Mouse (Mus musculus) brain, embryonic 14.5 days (tissue): ENCODE measurements around the gene Ptbp3.

Experiments
- CTCF ChIP-seq: fragments of 200-500 bp; IDR thresholded peaks from 2 replicates; pipeline ENCODE4 v1.5.1; 2012; ENCODE audit warnings: inconsistent platforms, mild to moderate bottlenecking, moderate library complexity, borderline replicate concordance; ENCODE audit not compliant: insufficient read depth, insufficient read length; ENCODE audit errors: extremely low read depth
- POLR2A ChIP-seq: fragments of 200-500 bp; IDR thresholded peaks from 2 replicates; pipeline ENCODE4 v1.6.1; 2012; ENCODE audit warnings: mild to moderate bottlenecking, inconsistent platforms, borderline replicate concordance; ENCODE audit not compliant: poor library complexity, insufficient read depth, insufficient read length, severe bottlenecking; ENCODE audit errors: extremely low read depth

GRCm38 (mm10) chr4:59429128-59429527 lies 120.0 kb downstream of the Ptbp3 start:
- no peak for TF ChIP-seq POLR2A
- TF ChIP-seq CTCF: no peak
